ENCODE assay signal across 8 mouse cellular contexts in the genomic region with DNA sequence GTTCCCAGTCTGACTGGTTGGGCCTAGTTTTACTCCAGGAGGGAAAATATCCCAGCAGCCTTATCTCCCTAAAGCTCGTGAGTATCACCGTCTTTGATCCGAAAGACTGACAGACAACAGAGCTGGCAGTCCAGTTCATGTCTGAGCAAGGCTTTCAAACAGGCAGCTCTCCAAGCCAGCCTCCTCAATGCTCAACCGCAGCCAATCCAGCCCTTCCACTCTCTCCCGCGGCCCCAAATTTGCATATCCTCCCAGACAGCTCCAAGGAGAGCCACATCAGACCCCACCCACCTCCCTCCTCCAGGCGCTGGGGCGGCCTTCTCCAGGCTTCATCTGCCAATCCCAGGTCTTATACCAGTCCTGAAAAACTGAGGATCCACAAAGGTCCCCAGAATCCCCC. TPM values are rescaled to one million over a fixed set of nuclear protein-coding genes. Genes with fewer than 3 reads are reported as not detected.
DNase-seq lines count a peak whose midpoint lies in the region; ATAC-seq and TF ChIP-seq lines count a peak whose summit lies in the region.
"Had no signal": no experiment of that assay in that cellular context is flagged by ENCODE, and none has a peak within 500 bp of the region (broad histone marks: within the 10 kb centered on the region; RNA-seq: fewer than 3 reads in every experiment).

No protein-coding gene starts in this region.

- WGBS in forebrain, embryonic 16.5 days = 1% methylated on average over 8 of the region's 8 CpGs
- 4% methylated on average over 8 of the region's 8 CpGs for WGBS in heart, postnatal 0 days
- WGBS in liver, embryonic 15.5 days (ENCODE audit: insufficient replicate concordance) = 1% methylated on average over 8 of the region's 8 CpGs
- WGBS in neural tube, embryonic 12.5 days = under 1% methylated on average over 8 of the region's 8 CpGs

- H3K27ac ChIP-seq in forebrain, embryonic 16.5 days (ENCODE audit: low read length) = no peak overlapping the region
- H3K27ac ChIP-seq in heart, postnatal 0 days (ENCODE audit: low read depth) = no peak overlapping the region
- no peak overlapping the region for H3K27ac ChIP-seq in liver, embryonic 15.5 days (replicated peaks)
- no peak overlapping the region for H3K27ac ChIP-seq in neural tube, embryonic 12.5 days
- H3K27ac ChIP-seq: liver, embryonic 14.5 days had no signal

- no peak overlapping the region for H3K9ac ChIP-seq in forebrain, embryonic 16.5 days (replicated peaks; ENCODE audit: low read depth, low read length)
- H3K9ac ChIP-seq in heart, postnatal 0 days (replicated peaks; ENCODE audit: low read depth, low read length) = peak overlapping the region; percentile 18; the same call in 1 of the 2 replicates
- H3K9ac ChIP-seq in liver, embryonic 15.5 days = no peak overlapping the region
- no peak overlapping the region for H3K9ac ChIP-seq in neural tube, embryonic 12.5 days
- H3K9ac ChIP-seq: liver, embryonic 14.5 days had no signal

- peak overlapping the region; percentile 28 for H3K4me2 ChIP-seq in forebrain, embryonic 16.5 days (ENCODE audit: low read length)
- H3K4me2 ChIP-seq in heart, postnatal 0 days (ENCODE audit: low read depth, low read length) = peak overlapping the region; percentile 51
- H3K4me2 ChIP-seq in liver, embryonic 15.5 days = peak overlapping the region; percentile 11; the same call in 1 of the 2 replicates
- peak overlapping the region; percentile 39 for H3K4me2 ChIP-seq in neural tube, embryonic 12.5 days (replicated peaks)

- no peaks in the 10 kb centered on the region for H3K9me3 ChIP-seq in forebrain, embryonic 16.5 days (ENCODE audit: control insufficient read depth, low read length)
- no peaks in the 10 kb centered on the region; the same call in 1 of the 2 replicates for H3K9me3 ChIP-seq in heart, postnatal 0 days (replicated peaks; ENCODE audit: control insufficient read depth, low read length)
- H3K9me3 ChIP-seq in liver, embryonic 15.5 days (replicated peaks) = no peaks in the 10 kb centered on the region
- H3K9me3 ChIP-seq in neural tube, embryonic 12.5 days = no peaks in the 10 kb centered on the region

- H3K4me3 ChIP-seq in forebrain, embryonic 16.5 days (replicated peaks; ENCODE audit: low read length) = no peak overlapping the region
- peak overlapping the region; percentile 21 for H3K4me3 ChIP-seq in heart, postnatal 0 days (ENCODE audit: low read depth, low read length)
- H3K4me3 ChIP-seq in liver, embryonic 15.5 days (replicated peaks) = no peak overlapping the region
- H3K4me3 ChIP-seq in neural tube, embryonic 12.5 days = no peak overlapping the region

- no peak for TF ChIP-seq CTCF in heart, postnatal 0 days (IDR thresholded peaks at IDR 0.05; ENCODE audit: low read depth)

- H3K36me3 ChIP-seq in forebrain, embryonic 16.5 days (ENCODE audit: control insufficient read depth, insufficient read depth) = no peaks in the 10 kb centered on the region
- H3K36me3 ChIP-seq in heart, postnatal 0 days (replicated peaks; ENCODE audit: control insufficient read depth, insufficient read depth, low read length) = no peaks in the 10 kb centered on the region
- no peaks in the 10 kb centered on the region for H3K36me3 ChIP-seq in liver, embryonic 15.5 days (replicated peaks)
- no peaks in the 10 kb centered on the region for H3K36me3 ChIP-seq in neural tube, embryonic 12.5 days

- no peaks in the 10 kb centered on the region for H3K27me3 ChIP-seq in forebrain, embryonic 16.5 days (replicated peaks; ENCODE audit: control insufficient read depth, insufficient read depth, low read length)
- no peaks in the 10 kb centered on the region for H3K27me3 ChIP-seq in heart, postnatal 0 days (ENCODE audit: control insufficient read depth, insufficient read depth, low read length)
- H3K27me3 ChIP-seq in liver, embryonic 15.5 days = no peaks in the 10 kb centered on the region
- H3K27me3 ChIP-seq in neural tube, embryonic 12.5 days (replicated peaks) = no peaks in the 10 kb centered on the region

- H3K4me1 ChIP-seq in forebrain, embryonic 16.5 days (replicated peaks; ENCODE audit: control insufficient read depth, insufficient read depth, low read length) = peaks cover 10% of the 10 kb centered on the region; the same call in 1 of the 2 replicates
- peaks cover 11% of the 10 kb centered on the region; the same call in 1 of the 2 replicates for H3K4me1 ChIP-seq in heart, postnatal 0 days (ENCODE audit: control insufficient read depth, insufficient read depth)
- 0 out of 2 replicates have a peak, but pooled peaks cover 2% of the 10 kb centered on the region for H3K4me1 ChIP-seq in liver, embryonic 15.5 days (replicated peaks)
- H3K4me1 ChIP-seq in neural tube, embryonic 12.5 days = peaks cover 8% of the 10 kb centered on the region

- DNase-seq in brain, adult 2 months (ENCODE audit: low read depth, low spot score) = peak; percentile 75
- DNase-seq in heart, postnatal 0 days (ENCODE audit: low spot score) = peak; percentile 69
- peak; percentile 87 for DNase-seq in kidney, postnatal 14 days
- DNase-seq in urinary bladder, postnatal 4 days (ENCODE audit: low spot score in 2 of 2) = peak; percentile 83

- peak; percentile 98 for ATAC-seq in forebrain, embryonic 16.5 days
- peak; percentile 82 for ATAC-seq in heart, postnatal 0 days (ENCODE audit: insufficient read depth, low read depth)
- ATAC-seq in liver, embryonic 15.5 days (ENCODE audit: insufficient read depth) = no peak
- peak; percentile 75 for ATAC-seq in neural tube, embryonic 12.5 days (ENCODE audit: low FRiP score, low read depth)

- no peak for TF ChIP-seq EP300 in heart, postnatal 0 days (IDR thresholded peaks at IDR 0.05; ENCODE audit: low read depth)

RNA-seq across cellular contexts. Expression of a gene that starts 12.7 kb away (rescaled TPM):
- polyA plus RNA-seq in forebrain, embryonic 16.5 days (2015; fragmentation: Nextera tagmentation; extraction: Ambion mirVana) = 0.35 and 0.41 TPM in 2 replicates
- total RNA-seq in heart, postnatal 0 days (2014; rRNA removed; ENCODE audit: low replicate concordance) = 1.6 TPM in 1 of 2 replicates, not detected in the other
- 0.10 and 0.14 TPM in 2 replicates for polyA plus RNA-seq in heart, postnatal 0 days (2015; fragmentation: Nextera tagmentation; extraction: Ambion mirVana)
- polyA plus RNA-seq in liver, embryonic 15.5 days (2015; fragmentation: Nextera tagmentation; extraction: Ambion mirVana) = 0.07 TPM in 1 of 2 replicates, not detected in the other
- polyA plus RNA-seq in neural tube, embryonic 12.5 days (2016; fragmentation: Nextera tagmentation; extraction: Ambion mirVana) = 0.40 and 0.77 TPM in 2 replicates
